Mouse (Mus musculus) forebrain, embryonic 15.5 days (tissue): ENCODE data around the gene Svop. TPM values are rescaled to one million over a fixed set of nuclear protein-coding genes. Genes with fewer than 3 reads are reported as not detected.

ENCODE experiments used
- ATAC-seq: fragments of 200-750 bp; cut with Nextera tagmentation; replicated peaks from 2 replicates; pipeline ENCODE4 v1.8.0; 2017; ENCODE audit warnings: mild to moderate bottlenecking, moderate TSS enrichment, moderate library complexity
- H3K27ac ChIP-seq: fragments of 300-500 bp; sonication (generic); replicated peaks from 2 replicates; pipeline ENCODE4 v1.5.1; 2015; ENCODE audit warnings: mild to moderate bottlenecking, inconsistent platforms
- H3K27me3 ChIP-seq: fragments of 300-500 bp; sonication (generic); 2 replicates; pipeline ENCODE4 v1.6.1; 2015; ENCODE audit warnings: inconsistent platforms
- H3K36me3 ChIP-seq: fragments of 300-500 bp; sonication (generic); 2 replicates; pipeline ENCODE4 v1.6.1; 2015; ENCODE audit warnings: mild to moderate bottlenecking, inconsistent platforms
- H3K4me1 ChIP-seq: fragments of 300-500 bp; sonication (generic); 2 replicates; pipeline ENCODE4 v1.6.1; 2015; ENCODE audit warnings: inconsistent platforms
- H3K4me2 ChIP-seq: fragments of 300-500 bp; sonication (generic); replicated peaks from 2 replicates; pipeline ENCODE4 v1.6.1; 2015; ENCODE audit warnings: mild to moderate bottlenecking, inconsistent platforms
- H3K4me3 ChIP-seq: fragments of 300-500 bp; sonication (generic); 2 replicates; pipeline ENCODE4 v1.5.1; 2015; ENCODE audit warnings: mild to moderate bottlenecking, inconsistent platforms
- H3K9ac ChIP-seq: fragments of 300-500 bp; sonication (generic); replicated peaks from 2 replicates; pipeline ENCODE4 v1.6.1; 2015; ENCODE audit warnings: mild to moderate bottlenecking, inconsistent platforms
- H3K9me3 ChIP-seq: fragments of 300-500 bp; sonication (generic); 2 replicates; pipeline ENCODE4 v1.6.1; 2016; ENCODE audit warnings: inconsistent platforms
- WGBS: fragments of 180-500 bp; shearing (Covaris S2); methylation state at CpG from one replicate; pipeline ENCODE4 v1.1.7; 2015; ENCODE audit warnings: mixed read lengths; 5-methylcytosine and 5-hydroxymethylcytosine counted together
- polyA plus RNA-seq: library from polyadenylated mRNA; unstranded; fragments of >200 nt; fragmentation: Nextera tagmentation; extraction: Ambion mirVana; gene quantifications from 2 replicates; pipeline ENCODE4 v1.2.1, GENCODE M21; 2015

The Svop gene
- polyA plus RNA-seq, 1 experiment from 2014 or later, result 87.2 TPM

GRCm38 (mm10) chr5:113986182-113986961 lies 105.0 kb downstream of the Svop start:
- Histone ChIP-seq H3K4me2 (no peak overlapping the region), H3K9ac (no peak overlapping the region), H3K27me3 (no peaks in the 10 kb centered on the region), H3K27ac (no peak overlapping the region), H3K4me3 (no peak overlapping the region), H3K9me3 (no peaks in the 10 kb centered on the region), H3K4me1 (peaks cover 21% of the 10 kb centered on the region), H3K36me3 (peaks cover 4% of the 10 kb centered on the region; the same call in 1 of the 2 replicates)
- no peak for ATAC-seq
- WGBS, result 55% methylated on average over 9 of the region's 9 CpGs

- no peaks in the 10 kb centered on the region for H3K9me3 ChIP-seq
- no peak overlapping the region for H3K9ac ChIP-seq
- no peak overlapping the region for H3K4me3 ChIP-seq
- no peak overlapping the region for H3K27ac ChIP-seq
- H3K4me1 ChIP-seq, result peaks cover 15% of the 10 kb centered on the region
- H3K36me3 ChIP-seq, result peaks cover 4% of the 10 kb centered on the region; the same call in 1 of the 2 replicates
- 78% methylated on average over 2 of the region's 2 CpGs for WGBS
- ATAC-seq, result no peak
- no peak overlapping the region for H3K4me2 ChIP-seq
- H3K27me3 ChIP-seq, result no peaks in the 10 kb centered on the region
Observed at GRCm38 (mm10) chr5:113985737-113986136, 105.6 kb downstream of the Svop start.

GRCm38 (mm10) chr5:113984025-113984740 lies 107.2 kb downstream of the Svop start:
- Histone ChIP-seq H3K9ac (no peak overlapping the region), H3K9me3 (no peaks in the 10 kb centered on the region), H3K4me3 (no peak overlapping the region), H3K36me3 (peaks cover 4% of the 10 kb centered on the region; the same call in 1 of the 2 replicates), H3K27ac (no peak overlapping the region), H3K27me3 (no peaks in the 10 kb centered on the region), H3K4me2 (no peak overlapping the region), H3K4me1 (peaks cover 9% of the 10 kb centered on the region; the same call in 1 of the 2 replicates)
- ATAC-seq, result no peak
- WGBS, result 89% methylated on average over 13 of the region's 13 CpGs

- H3K27ac ChIP-seq, result no peak overlapping the region
Observed at GRCm38 (mm10) chr5:113983541-113983940, 107.8 kb downstream of the Svop start.

GRCm38 (mm10) chr5:113981843-113982242 lies 109.5 kb downstream of the Svop start:
- no peaks in the 10 kb centered on the region for H3K9me3 ChIP-seq
- no peak overlapping the region for H3K9ac ChIP-seq
- peaks cover 9% of the 10 kb centered on the region; the same call in 1 of the 2 replicates for H3K4me1 ChIP-seq
- no peak overlapping the region for H3K4me2 ChIP-seq
- H3K27ac ChIP-seq, result no peak overlapping the region
- ATAC-seq, result no peak
- no peak overlapping the region for H3K4me3 ChIP-seq
- WGBS, result 86% methylated on average over 8 of the region's 8 CpGs
- no peaks in the 10 kb centered on the region for H3K27me3 ChIP-seq
- H3K36me3 ChIP-seq, result no peaks in the 10 kb centered on the region; the same call in 1 of the 2 replicates

More at GRCm38 (mm10) chr5:113983541-113983940, 107.8 kb downstream of the Svop start:
- Histone ChIP-seq H3K9me3 (no peaks in the 10 kb centered on the region), H3K4me1 (peaks cover 9% of the 10 kb centered on the region; the same call in 1 of the 2 replicates), H3K36me3 (no peaks in the 10 kb centered on the region; the same call in 1 of the 2 replicates), H3K4me3 (no peak overlapping the region), H3K27me3 (no peaks in the 10 kb centered on the region), H3K9ac (no peak overlapping the region), H3K4me2 (no peak overlapping the region)
- ATAC-seq, result no peak
- 72% methylated on average over 6 of the region's 6 CpGs for WGBS

- Histone ChIP-seq H3K36me3 (no peaks in the 10 kb centered on the region; the same call in 1 of the 2 replicates), H3K27ac (no peak overlapping the region), H3K9me3 (no peaks in the 10 kb centered on the region), H3K4me3 (no peak overlapping the region), H3K4me2 (no peak overlapping the region), H3K27me3 (no peaks in the 10 kb centered on the region), H3K4me1 (peaks cover 3% of the 10 kb centered on the region; the same call in 1 of the 2 replicates), H3K9ac (no peak overlapping the region)
- WGBS, result 90% methylated on average over 6 of the region's 6 CpGs
- ATAC-seq, result no peak
Observed at GRCm38 (mm10) chr5:113981171-113981570, 110.2 kb downstream of the Svop start.

GRCm38 (mm10) chr5:113980511-113980910 lies 110.9 kb downstream of the Svop start:
- Histone ChIP-seq H3K4me3 (no peak overlapping the region), H3K4me1 (peaks cover 6% of the 10 kb centered on the region), H3K27me3 (no peaks in the 10 kb centered on the region), H3K9me3 (no peaks in the 10 kb centered on the region), H3K9ac (no peak overlapping the region), H3K36me3 (no peaks in the 10 kb centered on the region; the same call in 1 of the 2 replicates), H3K4me2 (no peak overlapping the region), H3K27ac (no peak overlapping the region)
- no peak for ATAC-seq
- 93% methylated on average over 1 of the region's 1 CpGs for WGBS

GRCm38 (mm10) chr5:113977309-113977708 lies 114.1 kb downstream of the Svop start:
- no peak for ATAC-seq
- Histone ChIP-seq H3K4me2 (no peak overlapping the region), H3K36me3 (no peaks in the 10 kb centered on the region; the same call in 1 of the 2 replicates), H3K9me3 (no peaks in the 10 kb centered on the region), H3K4me3 (no peak overlapping the region), H3K4me1 (peaks cover 34% of the 10 kb centered on the region), H3K27ac (no peak overlapping the region), H3K27me3 (no peaks in the 10 kb centered on the region), H3K9ac (no peak overlapping the region)
- 83% methylated on average over 8 of the region's 8 CpGs for WGBS

Other genes starting within 250 kb of the Svop start
- gene Coro1c, start 182.8 kb downstream of the Svop start, polyA plus RNA-seq, result 221 and 224 TPM in 2 replicates
- 12.8 and 13.8 TPM in 2 replicates for gene Ssh1, start 97.7 kb downstream of the Svop start, polyA plus RNA-seq
- gene Dao, start 87.9 kb downstream of the Svop start, polyA plus RNA-seq, result not detected in 2 replicates
- 18.4 and 20.4 TPM in 2 replicates for gene Usp30, start 26.1 kb downstream of the Svop start, polyA plus RNA-seq
- 6.2 and 7.3 TPM in 2 replicates for gene Alkbh2, start 36.6 kb upstream of the Svop start, polyA plus RNA-seq
- 22.7 and 25.8 TPM in 2 replicates for gene Ung, start 38.8 kb upstream of the Svop start, polyA plus RNA-seq
- 1.6 and 3.0 TPM in 2 replicates for gene Acacb, start 55.0 kb upstream of the Svop start, polyA plus RNA-seq
- gene Foxn4, start 182.2 kb upstream of the Svop start, polyA plus RNA-seq, result 0.11 and 0.56 TPM in 2 replicates
- gene Myo1h, start 197.6 kb upstream of the Svop start, polyA plus RNA-seq, result 0.57 and 0.80 TPM in 2 replicates